Mouse (Mus musculus) heart, postnatal 0 days (tissue): ENCODE measurements around the gene Ap2a1.

Experiments used
- CTCF ChIP-seq: IDR thresholded peaks from 2 replicates; pipeline ENCODE4 v1.5.1; 2016; ENCODE audit warnings: antibody characterized with exemption, control low read depth, low read depth
- EP300 ChIP-seq: IDR thresholded peaks from 2 replicates; pipeline ENCODE4 v1.6.1; 2016; ENCODE audit warnings: antibody characterized with exemption, low read depth

GRCm38 (mm10) chr7:44884637-44885036 lies 44.7 kb downstream of the Ap2a1 start:
- no peak for TF ChIP-seq CTCF
- no peak for TF ChIP-seq EP300
